Comparison of ENCODE assay signal across 8 mouse cellular contexts in genomic region chr9:99587505-99588202, GRCm38 (mm10). TPM values are rescaled to one million over a fixed set of nuclear protein-coding genes. Genes with fewer than 3 reads are reported as not detected.
DNase-seq lines count a peak whose midpoint lies in the region; ATAC-seq lines count a peak whose summit lies in the region.

No protein-coding gene starts in this region.

- H3K36me3 ChIP-seq in limb, embryonic 11.5 days (ENCODE audit: control insufficient read depth, insufficient read depth, low read length): peaks cover 8% of the 10 kb centered on the region; the same call in 1 of the 2 replicates

- no peak overlapping the region for H3K9ac ChIP-seq in limb, embryonic 11.5 days (ENCODE audit: low read length)

- no peak overlapping the region for H3K4me3 ChIP-seq in limb, embryonic 11.5 days (ENCODE audit: low read depth, low read length)

- ATAC-seq in hematopoietic stem cell, adult 5-6 weeks (replicated peaks in 1 of 2; ENCODE audit: insufficient read depth in 1 of 2, low FRiP score in 2 of 2, low TSS enrichment in 1 of 2, low read depth in 1 of 2, poor library complexity in 2 of 2, severe bottlenecking in 2 of 2): peak; percentile 65 to 68
- ATAC-seq in limb, embryonic 11.5 days (ENCODE audit: insufficient number of reproducible peaks, low FRiP score, low TSS enrichment, low read depth): peak; percentile 76; the same call in 1 of the 2 replicates

- no peak overlapping the region for H3K27ac ChIP-seq in limb, embryonic 11.5 days (replicated peaks; ENCODE audit: low read depth, low read length)

- DNase-seq in layer of hippocampus, postnatal 14 days (ENCODE audit: low spot score in 2 of 2): peak; percentile 39 to 42
- no peak for DNase-seq in layer of hippocampus, adult 9-11 months
- DNase-seq in T-cell, adult 2 months (ENCODE audit: low spot score): peak; percentile 48
- peak; percentile 54 to 70 for DNase-seq in cerebellum, postnatal 25 days
- DNase-seq in limb, embryonic 11.5 days (ENCODE audit: low spot score): peak; percentile 80
- peak; percentile 64 for DNase-seq in naive thymus-derived CD4-positive, alpha-beta T cell, adult 2 months (ENCODE audit: low read depth)
- DNase-seq in urinary bladder, adult 2 months (ENCODE audit: low spot score): peak; percentile 55

- no peaks in the 10 kb centered on the region for H3K9me3 ChIP-seq in limb, embryonic 11.5 days (ENCODE audit: control insufficient read depth, low read length)

- H3K4me2 ChIP-seq in limb, embryonic 11.5 days (ENCODE audit: low read depth, severe bottlenecking): no peak overlapping the region

- H3K4me1 ChIP-seq in limb, embryonic 11.5 days (ENCODE audit: control insufficient read depth, insufficient read depth, low read length): no peaks in the 10 kb centered on the region

- WGBS in limb, embryonic 11.5 days: 30% methylated on average over 8 of the region's 8 CpGs

- H3K27me3 ChIP-seq in limb, embryonic 11.5 days (ENCODE audit: control insufficient read depth, insufficient read depth, low read length): no peaks in the 10 kb centered on the region

RNA-seq across cellular contexts. Expression of gene Dbr1, which starts 12.1 kb away (rescaled TPM):
- total RNA-seq in layer of hippocampus, postnatal 14 days (2021): 10 to 100 TPM; 10.4 to 13.5 TPM
- 58.3 and 65.2 TPM in 2 replicates for total RNA-seq in hematopoietic stem cell, adult 5-6 weeks (2017)
- 31.2 and 35.4 TPM in 2 replicates for polyA plus RNA-seq in limb, embryonic 11.5 days (2014; fragmentation: Nextera tagmentation; extraction: Ambion mirVana)
- 14.2 and 15.5 TPM in 2 replicates for polyA plus RNA-seq in urinary bladder, adult 2 months (2012; rRNA removed)

RNA-seq across cellular contexts. Expression of gene Armc8, which starts 19.0 kb away (rescaled TPM):
- total RNA-seq in layer of hippocampus, postnatal 14 days (2021): 10 to 100 TPM; 53.3 to 53.7 TPM
- 34.0 and 43.3 TPM in 2 replicates for total RNA-seq in hematopoietic stem cell, adult 5-6 weeks (2017)
- polyA plus RNA-seq in limb, embryonic 11.5 days (2014; fragmentation: Nextera tagmentation; extraction: Ambion mirVana): 20.5 and 20.6 TPM in 2 replicates
- polyA plus RNA-seq in urinary bladder, adult 2 months (2012; rRNA removed): 24.1 and 25.7 TPM in 2 replicates

RNA-seq across cellular contexts. Expression of gene A4gnt, which starts 24.6 kb away (rescaled TPM):
- not detected for total RNA-seq in layer of hippocampus, postnatal 14 days (2021)
- total RNA-seq in hematopoietic stem cell, adult 5-6 weeks (2017): not detected in 2 replicates
- not detected in 2 replicates for polyA plus RNA-seq in limb, embryonic 11.5 days (2014; fragmentation: Nextera tagmentation; extraction: Ambion mirVana)
- 1.0 and 1.4 TPM in 2 replicates for polyA plus RNA-seq in urinary bladder, adult 2 months (2012; rRNA removed)

RNA-seq across cellular contexts. Expression of gene Dzip1l, which starts 41.6 kb away (rescaled TPM):
- total RNA-seq in layer of hippocampus, postnatal 14 days (2021): 10 to 100 TPM; 24.7 to 29.2 TPM
- 0.06 TPM in 1 of 2 replicates, not detected in the other for total RNA-seq in hematopoietic stem cell, adult 5-6 weeks (2017)
- 19.1 and 22.9 TPM in 2 replicates for polyA plus RNA-seq in limb, embryonic 11.5 days (2014; fragmentation: Nextera tagmentation; extraction: Ambion mirVana)
- 13.8 and 19.7 TPM in 2 replicates for polyA plus RNA-seq in urinary bladder, adult 2 months (2012; rRNA removed)
